Mouse (Mus musculus): ENCODE data around the gene Ptrhd1.

Ptrhd1 gene

GRCm38 (mm10) chr12:4245742-4246141 is 11.9 kb downstream of the Ptrhd1 start:
- DNase-seq: no peak

- no peak for DNase-seq
Measured at GRCm38 (mm10) chr12:4249786-4250185, 16.0 kb downstream of the Ptrhd1 start.

GRCm38 (mm10) chr12:4252742-4253655 is 19.2 kb downstream of the Ptrhd1 start:
- no peak for DNase-seq

GRCm38 (mm10) chr12:4267765-4268164 is 33.9 kb downstream of the Ptrhd1 start:
- no peak for DNase-seq

GRCm38 (mm10) chr12:4271078-4271477 is 37.3 kb downstream of the Ptrhd1 start:
- DNase-seq: no peak

GRCm38 (mm10) chr12:4278978-4279755 is 45.3 kb downstream of the Ptrhd1 start:
- DNase-seq: no peak

GRCm38 (mm10) chr12:4279878-4280277 is 46.1 kb downstream of the Ptrhd1 start:
- DNase-seq: no peak

GRCm38 (mm10) chr12:4285186-4285585 is 51.4 kb downstream of the Ptrhd1 start:
- DNase-seq: no peak

Data from thymus, adult 18-20 months (tissue).